Mouse (Mus musculus): Measurements from ENCODE around the gene Sh3bgrl2.

Sh3bgrl2 gene

GRCm38 (mm10) chr9:83679626-83680025 lies 131.5 kb downstream of the Sh3bgrl2 start:
- DNase-seq (ENCODE audit: low read depth): no peak

DNA sequence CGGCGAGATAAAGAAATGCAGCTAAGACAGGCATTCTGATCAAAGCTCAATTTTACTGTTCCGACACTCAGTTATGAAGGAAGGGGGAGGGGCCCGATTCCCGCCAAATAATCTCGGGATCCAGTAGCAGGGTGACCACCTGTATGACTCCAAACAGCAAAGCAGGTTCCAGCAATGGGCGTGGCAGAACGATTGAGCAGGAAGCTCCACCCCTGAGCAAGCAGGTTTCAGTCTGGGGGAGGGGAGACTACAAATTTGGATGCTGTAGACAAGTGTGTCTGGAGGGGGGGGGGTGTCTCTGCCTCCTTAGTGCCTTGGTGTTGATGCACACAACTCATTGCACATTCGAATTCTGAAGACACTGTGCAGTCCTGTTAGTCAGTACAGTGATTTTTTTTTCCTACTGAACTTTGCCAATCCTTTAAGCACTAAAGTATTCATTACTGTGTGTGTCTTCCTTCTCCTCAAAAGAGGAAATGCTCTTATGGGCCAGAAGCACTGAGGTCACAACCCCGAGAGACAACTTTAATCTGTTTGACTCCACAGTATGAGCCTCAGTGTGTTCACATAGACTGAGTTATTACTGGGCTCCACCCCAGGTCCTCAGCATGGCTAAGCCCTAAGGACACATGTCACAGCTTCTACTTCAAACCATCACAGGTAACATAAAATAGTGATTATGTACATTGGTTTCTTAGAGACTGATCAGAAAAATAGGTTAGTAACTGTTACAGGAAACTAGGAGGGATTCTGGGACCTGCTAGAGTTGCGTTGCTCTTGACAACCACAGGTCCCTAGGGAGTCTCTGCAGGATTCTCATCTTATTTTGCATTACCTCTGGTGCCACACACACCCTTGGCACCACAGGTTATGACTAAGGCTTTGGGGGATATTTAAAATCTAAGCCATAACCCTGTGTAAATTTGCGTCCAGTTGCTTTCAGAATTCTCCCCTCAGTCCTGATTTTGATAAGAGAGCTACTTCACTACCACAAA lies 133.8 kb downstream of the Sh3bgrl2 start:
- no peak for DNase-seq (ENCODE audit: low read depth)

DNA sequence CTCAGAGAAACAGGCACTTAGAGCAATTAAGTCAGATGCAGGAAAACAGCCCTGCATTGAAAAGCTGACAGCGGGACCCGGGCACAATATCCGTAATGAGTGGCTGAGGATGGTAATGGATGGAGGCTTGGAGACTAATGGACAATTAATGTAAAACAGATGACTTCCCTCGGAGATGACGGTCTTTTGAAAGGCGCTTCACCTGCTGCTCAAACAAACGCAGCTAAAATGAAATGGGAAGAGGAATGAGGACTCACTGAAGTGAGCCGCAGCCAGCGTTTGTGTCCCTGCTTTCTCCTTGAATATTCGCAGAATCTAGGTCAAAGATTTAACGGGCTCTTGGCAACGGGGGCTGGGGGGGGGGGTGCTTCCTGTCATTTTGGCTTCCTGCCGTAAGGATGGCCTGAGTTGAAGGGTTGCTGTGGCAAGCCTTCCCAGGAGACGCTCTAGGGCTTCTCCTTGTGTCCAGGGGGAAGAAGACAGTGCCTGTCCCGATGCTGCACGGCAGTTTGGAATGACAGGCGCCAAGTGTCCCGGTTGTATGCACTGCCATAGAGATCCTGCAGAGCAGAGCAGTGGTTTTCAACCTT lies 138.5 kb downstream of the Sh3bgrl2 start:
- DNase-seq (ENCODE audit: low read depth): no peak

GRCm38 (mm10) chr9:83687904-83688303 lies 139.8 kb downstream of the Sh3bgrl2 start:
- DNase-seq (ENCODE audit: low read depth): no peak
